Mouse (Mus musculus): Measurements from ENCODE around the gene Scp2.
"Not testable (repeated sequence)": the region's sequence is repeated elsewhere in the genome, so short reads cannot be mapped to it uniquely, and the experiment has no call there.

Scp2 gene

GRCm38 (mm10) chr4:108144880-108145279 is at the start of gene Scp2:
TSS of gene Scp2 (minus strand) at chr4:108144998.
- no peak for DNase-seq

- no peak for DNase-seq
These were observed 48.1 kb upstream of the Scp2 start for GRCm38 (mm10) chr4:108192821-108193323.

GRCm38 (mm10) chr4:108182278-108182677 is 37.5 kb upstream of the Scp2 start:
- DNase-seq, result no peak

- no peak for DNase-seq
These were observed 23.3 kb upstream of the Scp2 start for GRCm38 (mm10) chr4:108168056-108168455.

- no peak for DNase-seq
These were observed 22.1 kb upstream of the Scp2 start for GRCm38 (mm10) chr4:108166874-108167273.

- peak; percentile 68 to 70 for DNase-seq
These were observed 20.5 kb upstream of the Scp2 start, which contains the start of gene Echdc2 for GRCm38 (mm10) chr4:108165152-108165895. TSS of gene Echdc2 (plus strand) at chr4:108165437.

- no peak for DNase-seq
These were observed 18.5 kb upstream of the Scp2 start for GRCm38 (mm10) chr4:108163291-108163690.

GRCm38 (mm10) chr4:108161936-108162335 is 17.1 kb upstream of the Scp2 start:
- no peak for DNase-seq

GRCm38 (mm10) chr4:108155141-108155540 is 10.3 kb upstream of the Scp2 start:
- not testable (repeated sequence) for DNase-seq

GRCm38 (mm10) chr4:108145554-108145953 is 756 bp upstream of the Scp2 start:
- not testable (repeated sequence) for DNase-seq

- DNase-seq, result no peak
These were observed 1.0 kb downstream of the Scp2 start for GRCm38 (mm10) chr4:108143778-108144177.

- DNase-seq, result not testable (repeated sequence)
These were observed 1.6 kb downstream of the Scp2 start for GRCm38 (mm10) chr4:108143178-108143577.

- DNase-seq, result no peak
These were observed 7.9 kb downstream of the Scp2 start for GRCm38 (mm10) chr4:108136938-108137337.

GRCm38 (mm10) chr4:108130452-108130851 is 14.3 kb downstream of the Scp2 start:
- DNase-seq, result no peak

GRCm38 (mm10) chr4:108128339-108128738 is 16.5 kb downstream of the Scp2 start:
- no peak for DNase-seq

- no peak for DNase-seq
These were observed 17.3 kb downstream of the Scp2 start for GRCm38 (mm10) chr4:108127516-108127915.

- no peak for DNase-seq
These were observed 18.5 kb downstream of the Scp2 start for GRCm38 (mm10) chr4:108126260-108126659.

- no peak for DNase-seq
These were observed 20.7 kb downstream of the Scp2 start for GRCm38 (mm10) chr4:108124104-108124503.

- peak; percentile 96 for DNase-seq
These were observed 26.6 kb downstream of the Scp2 start for GRCm38 (mm10) chr4:108117924-108118876.

GRCm38 (mm10) chr4:108117488-108117887 is 27.3 kb downstream of the Scp2 start:
- DNase-seq, result peak; percentile 17 to 30

GRCm38 (mm10) chr4:108116466-108116865 is 28.3 kb downstream of the Scp2 start:
- peak in 1 of 2 experiments; percentile 5 for DNase-seq

- DNase-seq, result no peak
These were observed 34.1 kb downstream of the Scp2 start for GRCm38 (mm10) chr4:108110706-108111105.

- DNase-seq, result no peak
These were observed 35.1 kb downstream of the Scp2 start for GRCm38 (mm10) chr4:108109728-108110127.
